ENCODE assay signal across 8 mouse cellular contexts in the genomic region with DNA sequence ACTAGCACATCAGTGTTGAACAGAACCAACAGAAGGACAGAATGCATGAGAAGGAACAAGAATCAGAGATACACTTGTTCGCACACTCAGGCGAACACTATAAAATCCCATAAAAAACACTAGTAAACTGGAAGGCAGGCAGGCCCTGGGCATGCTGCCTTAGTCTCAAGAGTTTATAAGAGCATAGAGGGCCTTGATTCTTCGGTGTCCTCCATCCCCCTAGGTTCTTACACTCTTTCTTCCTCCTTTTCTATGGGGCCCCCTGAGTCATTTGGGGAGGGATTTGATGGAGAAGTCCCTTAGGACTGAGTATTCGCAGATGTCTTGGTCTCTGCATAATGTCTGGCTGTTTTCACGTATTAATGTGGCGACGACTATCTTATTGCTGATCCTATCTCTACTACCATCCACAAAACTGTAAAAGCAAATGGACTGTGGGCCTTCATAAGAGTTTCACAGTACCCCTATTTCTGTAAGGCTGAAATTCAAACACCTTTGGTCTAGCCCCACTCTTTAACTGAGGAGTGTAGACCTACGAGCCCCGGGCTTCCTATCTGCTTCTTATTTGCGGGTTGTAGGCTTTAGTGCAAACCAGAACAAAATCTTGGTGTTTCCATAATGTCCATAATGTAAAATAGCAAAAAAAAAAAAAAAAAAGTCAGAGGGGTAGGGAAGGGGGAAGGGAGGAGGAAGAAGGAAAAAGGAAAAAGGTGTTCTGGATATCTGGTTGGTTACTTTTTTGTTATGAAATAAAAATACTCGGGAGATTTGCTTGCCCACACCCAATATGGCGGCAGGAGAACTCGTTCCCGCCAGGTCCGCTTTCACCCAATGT. TPM values are rescaled to one million over a fixed set of nuclear protein-coding genes. Genes with fewer than 3 reads are reported as not detected.
DNase-seq lines count a peak whose midpoint lies in the region; ATAC-seq and TF ChIP-seq lines count a peak whose summit lies in the region.

No protein-coding gene starts in this region.

- H3K27me3 ChIP-seq in heart, adult 2 months (ENCODE audit: control insufficient read depth, insufficient read depth, low read length) = no peaks in the 10 kb centered on the region
- no peaks in the 10 kb centered on the region for H3K27me3 ChIP-seq in forebrain, embryonic 14.5 days (replicated peaks; ENCODE audit: control insufficient read depth, insufficient read depth, low read length)
- peaks cover 4% of the 10 kb centered on the region; the same call in 1 of the 2 replicates for H3K27me3 ChIP-seq in liver, embryonic 15.5 days

- 50% methylated on average over 15 of the region's 15 CpGs for WGBS in heart, adult 2 months
- WGBS in forebrain, embryonic 14.5 days = 56% methylated on average over 15 of the region's 15 CpGs
- WGBS in liver, embryonic 15.5 days (ENCODE audit: insufficient replicate concordance) = 46% methylated on average over 15 of the region's 15 CpGs

- H3K79me2 ChIP-seq in heart, adult 2 months (replicated peaks; ENCODE audit: control insufficient read depth, insufficient read depth, low read length) = no peaks in the 10 kb centered on the region; the same call in 1 of the 2 replicates

- intact Hi-C loops in heart, adult 2 months (cut with DNase I) = no loop called here
- intact Hi-C loops in heart, postnatal 25 days (cut with DNase I) = no loop called here

- in situ Hi-C loops in ES-E14 (cut with MboI; ENCODE audit: low sequenced_read_pairs in 2 of 2, unreplicated experiment in 2 of 2) = no loop called here

- H3K9ac ChIP-seq in heart, adult 2 months (ENCODE audit: low read depth, low read length) = no peak overlapping the region
- peak overlapping the region; percentile 20; the same call in 1 of the 2 replicates for H3K9ac ChIP-seq in ES-E14 (ENCODE audit: insufficient read depth, low read depth, low read length, poor library complexity, severe bottlenecking)
- H3K9ac ChIP-seq in forebrain, embryonic 14.5 days (ENCODE audit: low read length) = 0 out of 2 replicates have a peak overlapping the region, but pooled peaks have one; percentile 88
- H3K9ac ChIP-seq in liver, embryonic 15.5 days = peak overlapping the region; percentile 96; the same call in 1 of the 2 replicates

- no peak for TF ChIP-seq POLR2A in heart, adult 2 months (IDR thresholded peaks at IDR 0.05; ENCODE audit: insufficient read depth, low read depth, low read length)

- no peak for TF ChIP-seq EP300 in heart, adult 2 months (IDR thresholded peaks at IDR 0.05; ENCODE audit: insufficient read depth, low read depth, low read length)

- peak; percentile 2; the same call in 1 of the 2 replicates for ATAC-seq in forebrain, embryonic 14.5 days
- ATAC-seq in liver, embryonic 15.5 days (ENCODE audit: insufficient read depth) = no peak

- H3K9me3 ChIP-seq in ES-E14 (ENCODE audit: control insufficient read depth, insufficient read depth, low read depth, low read length) = no peaks in the 10 kb centered on the region
- H3K9me3 ChIP-seq in forebrain, embryonic 14.5 days (replicated peaks; ENCODE audit: control insufficient read depth, low read length) = no peaks in the 10 kb centered on the region
- H3K9me3 ChIP-seq in liver, embryonic 15.5 days (replicated peaks) = no peaks in the 10 kb centered on the region

- peak overlapping the region; percentile 27; the same call in 1 of the 2 replicates for H3K4me2 ChIP-seq in forebrain, embryonic 14.5 days (ENCODE audit: low read length)
- peak overlapping the region; percentile 81 for H3K4me2 ChIP-seq in liver, embryonic 15.5 days

- no peaks in the 10 kb centered on the region for H3K36me3 ChIP-seq in heart, adult 2 months (ENCODE audit: control insufficient read depth, insufficient read depth, low read length)
- H3K36me3 ChIP-seq in ES-E14 (ENCODE audit: control insufficient read depth, insufficient read depth, low read length, poor library complexity, severe bottlenecking) = peaks cover 7% of the 10 kb centered on the region
- H3K36me3 ChIP-seq in forebrain, embryonic 14.5 days (ENCODE audit: control insufficient read depth, insufficient read depth, low read length) = peaks cover 14% of the 10 kb centered on the region
- peaks cover 29% of the 10 kb centered on the region for H3K36me3 ChIP-seq in liver, embryonic 15.5 days (replicated peaks)

- H3K27ac ChIP-seq in heart, adult 2 months = no peak overlapping the region; the same call in 1 of the 2 replicates
- no peak overlapping the region for H3K27ac ChIP-seq in ES-E14 (ENCODE audit: insufficient read depth, low read depth, low read length, poor library complexity, severe bottlenecking)
- H3K27ac ChIP-seq in forebrain, embryonic 14.5 days (ENCODE audit: low read depth, low read length) = no peak overlapping the region
- H3K27ac ChIP-seq in liver, embryonic 15.5 days (replicated peaks) = peak overlapping the region; percentile 94

- no peak for TF ChIP-seq CTCF in heart, adult 2 months (IDR thresholded peaks at IDR 0.05)

- no peak for DNase-seq in heart, adult 2 months
- DNase-seq in heart, postnatal 25 days (ENCODE audit: low spot score) = no peak
- DNase-seq in ES-E14 (ENCODE audit: low read depth, low spot score) = no peak
- DNase-seq in forebrain, embryonic 14.5 days (ENCODE audit: low spot score) = peak; percentile 11
- DNase-seq in right cerebral cortex, postnatal 25 days = no peak
- no peak for DNase-seq in adrenal gland, adult 2 months
- no peak for DNase-seq in layer of hippocampus, postnatal 10 days (ENCODE audit: low spot score in 2 of 2)

- no peaks in the 10 kb centered on the region for H3K4me1 ChIP-seq in heart, adult 2 months (ENCODE audit: control insufficient read depth, insufficient read depth, low read length)
- H3K4me1 ChIP-seq in ES-E14 (ENCODE audit: control insufficient read depth in 2 of 2, insufficient read depth in 2 of 2, low read length in 2 of 2, poor library complexity in 1 of 2) = peaks cover 2% of the 10 kb centered on the region in 2 experiments; a peak in 1 of 4 replicates
- H3K4me1 ChIP-seq in forebrain, embryonic 14.5 days (ENCODE audit: control insufficient read depth, insufficient read depth, low read length) = peaks cover 9% of the 10 kb centered on the region; the same call in 1 of the 2 replicates
- peaks cover 27% of the 10 kb centered on the region for H3K4me1 ChIP-seq in liver, embryonic 15.5 days (replicated peaks)

- peak overlapping the region; percentile 76; the same call in 1 of the 2 replicates for H3K4me3 ChIP-seq in heart, adult 2 months
- H3K4me3 ChIP-seq in ES-E14 (ENCODE audit: insufficient read depth in 1 of 2, low read depth in 1 of 2, low read length in 2 of 2, poor library complexity in 1 of 2, severe bottlenecking in 1 of 2) = peak overlapping the region in 1 of 2 experiments; percentile 69; a peak in 2 of 4 replicates
- H3K4me3 ChIP-seq in forebrain, embryonic 14.5 days (ENCODE audit: low read depth, low read length) = peak overlapping the region; percentile 78
- peak overlapping the region; percentile 94 for H3K4me3 ChIP-seq in liver, embryonic 15.5 days (replicated peaks)

TF ChIP-seq in ES-E14, 5 proteins besides CTCF, POLR2A, EP300 and RAD21:
- TF ChIP-seq HCFC1 (IDR thresholded peaks at IDR 0.05; ENCODE audit: borderline replicate concordance, insufficient read depth, low read length) (no peak), ZNF384 (IDR thresholded peaks at IDR 0.05; ENCODE audit: low read depth, low read length) (peak; percentile 63; the same call in 1 of the 2 replicates)

RNA-seq across cellular contexts. Expression of a gene that starts 0.5 kb away (rescaled TPM):
- total RNA-seq in heart, adult 2 months (2021) = 1 to 10 TPM; 9.6 to 9.9 TPM
- polyA plus RNA-seq in heart, adult 2 months (2012; rRNA removed) = 4.4 and 8.1 TPM in 2 replicates
- total RNA-seq in heart, postnatal 25 days (2021) = 10 to 100 TPM in 1 of 2 experiments, 1 to 10 TPM in 1; 8.4 to 11.5 TPM
- total RNA-seq in ES-E14 (2012; rRNA removed) = 92.8 and 109 TPM in 2 replicates
- 96.7 and 98.6 TPM in 2 replicates for polyA plus RNA-seq in forebrain, embryonic 14.5 days (2014; fragmentation: Nextera tagmentation; extraction: Ambion mirVana)
- polyA plus RNA-seq in liver, embryonic 15.5 days (2015; fragmentation: Nextera tagmentation; extraction: Ambion mirVana) = 171 and 180 TPM in 2 replicates
- total RNA-seq in adrenal gland, adult 2 months (2021) = 10 to 100 TPM; 16.8 to 20.1 TPM
- 3.2 and 4.1 TPM in 2 replicates for polyA plus RNA-seq in adrenal gland, adult 2 months (2012; rRNA removed)
- total RNA-seq in layer of hippocampus, postnatal 10 days (2021) = 10 to 100 TPM; 15.6 to 18.8 TPM

RNA-seq across cellular contexts. Expression of a gene that starts 40.4 kb away (rescaled TPM):
- not detected for total RNA-seq in heart, adult 2 months (2021)
- not detected in 2 replicates for polyA plus RNA-seq in heart, adult 2 months (2012; rRNA removed)
- not detected for total RNA-seq in heart, postnatal 25 days (2021)
- 0.22 and 0.63 TPM in 2 replicates for total RNA-seq in ES-E14 (2012; rRNA removed)
- polyA plus RNA-seq in forebrain, embryonic 14.5 days (2014; fragmentation: Nextera tagmentation; extraction: Ambion mirVana) = 0.46 TPM in 1 of 2 replicates, not detected in the other
- 0.23 and 0.46 TPM in 2 replicates for polyA plus RNA-seq in liver, embryonic 15.5 days (2015; fragmentation: Nextera tagmentation; extraction: Ambion mirVana)
- total RNA-seq in adrenal gland, adult 2 months (2021) = not detected
- polyA plus RNA-seq in adrenal gland, adult 2 months (2012; rRNA removed) = not detected in 2 replicates
- not detected for total RNA-seq in layer of hippocampus, postnatal 10 days (2021)

RNA-seq across cellular contexts. Expression of a gene that starts 47.1 kb away (rescaled TPM):
- total RNA-seq in heart, adult 2 months (2021) = not detected
- polyA plus RNA-seq in heart, adult 2 months (2012; rRNA removed) = not detected in 2 replicates
- total RNA-seq in heart, postnatal 25 days (2021) = not detected
- 0.16 TPM in 1 of 2 replicates, not detected in the other for total RNA-seq in ES-E14 (2012; rRNA removed)
- 0.09 TPM in 1 of 2 replicates, not detected in the other for polyA plus RNA-seq in forebrain, embryonic 14.5 days (2014; fragmentation: Nextera tagmentation; extraction: Ambion mirVana)
- polyA plus RNA-seq in liver, embryonic 15.5 days (2015; fragmentation: Nextera tagmentation; extraction: Ambion mirVana) = 0.07 TPM in 2 replicates
- total RNA-seq in adrenal gland, adult 2 months (2021) = not detected
- not detected in 2 replicates for polyA plus RNA-seq in adrenal gland, adult 2 months (2012; rRNA removed)
- total RNA-seq in layer of hippocampus, postnatal 10 days (2021) = not detected

RNA-seq across cellular contexts. Expression of a gene that starts 58.3 kb away (rescaled TPM):
- total RNA-seq in heart, adult 2 months (2021) = not detected
- polyA plus RNA-seq in heart, adult 2 months (2012; rRNA removed) = not detected in 2 replicates
- not detected for total RNA-seq in heart, postnatal 25 days (2021)
- not detected in 2 replicates for total RNA-seq in ES-E14 (2012; rRNA removed)
- polyA plus RNA-seq in forebrain, embryonic 14.5 days (2014; fragmentation: Nextera tagmentation; extraction: Ambion mirVana) = 0.23 TPM in 1 of 2 replicates, not detected in the other
- polyA plus RNA-seq in liver, embryonic 15.5 days (2015; fragmentation: Nextera tagmentation; extraction: Ambion mirVana) = not detected in 2 replicates
- not detected for total RNA-seq in adrenal gland, adult 2 months (2021)
- not detected in 2 replicates for polyA plus RNA-seq in adrenal gland, adult 2 months (2012; rRNA removed)
- not detected for total RNA-seq in layer of hippocampus, postnatal 10 days (2021)
